Mouse (Mus musculus) forebrain, embryonic 12.5 days (tissue): ENCODE results near the gene Prss38. TPM values are rescaled to one million over a fixed set of nuclear protein-coding genes. Genes with fewer than 3 reads are reported as not detected.
"Not testable (repeated sequence)": the region's sequence is repeated elsewhere in the genome, so short reads cannot be mapped to it uniquely, and the experiment has no call there.

Experiments
- ATAC-seq: fragments of 200-750 bp; cut with Nextera tagmentation; 2 replicates; pipeline ENCODE4 v1.8.0; 2017; ENCODE audit warnings: moderate TSS enrichment; ENCODE audit not compliant: low FRiP score
- H3K27ac ChIP-seq: fragments of 300-500 bp; sonication (generic); 2 replicates; pipeline ENCODE4 v1.5.1; 2016; ENCODE audit warnings: mild to moderate bottlenecking
- H3K27me3 ChIP-seq: fragments of 300-500 bp; sonication (generic); 2 replicates; pipeline ENCODE4 v1.6.1; 2016; ENCODE audit warnings: mild to moderate bottlenecking
- H3K36me3 ChIP-seq: fragments of 300-500 bp; sonication (generic); replicated peaks from 2 replicates; pipeline ENCODE4 v1.6.1; 2016; ENCODE audit warnings: mild to moderate bottlenecking
- H3K4me1 ChIP-seq: fragments of 300-500 bp; sonication (generic); 2 replicates; pipeline ENCODE4 v1.6.1; 2016
- H3K4me2 ChIP-seq: fragments of 300-500 bp; sonication (generic); 2 replicates; pipeline ENCODE4 v1.6.1; 2016; ENCODE audit warnings: mild to moderate bottlenecking, moderate library complexity
- H3K4me3 ChIP-seq: fragments of 300-500 bp; sonication (generic); replicated peaks from 2 replicates; pipeline ENCODE4 v1.5.1; 2016; ENCODE audit warnings: mild to moderate bottlenecking
- H3K9ac ChIP-seq: fragments of 300-500 bp; sonication (generic); 2 replicates; pipeline ENCODE4 v1.6.1; 2016; ENCODE audit warnings: mild to moderate bottlenecking
- H3K9me3 ChIP-seq: fragments of 300-500 bp; sonication (generic); 2 replicates; pipeline ENCODE4 v1.6.1; 2016
- WGBS: fragments of 180-500 bp; shearing (Covaris S2); methylation state at CpG from one replicate; pipeline ENCODE4 v1.1.7; 2016; 5-methylcytosine and 5-hydroxymethylcytosine counted together
- polyA plus RNA-seq: library from polyadenylated mRNA; unstranded; fragments of >200 nt; fragmentation: Nextera tagmentation; extraction: Ambion mirVana; gene quantifications from 2 replicates; pipeline ENCODE4 v1.2.1, GENCODE M21; 2016

Prss38 gene
- polyA plus RNA-seq, 1 experiment from 2014 or later, result not detected

GRCm38 (mm10) chr11:59394451-59394850 lies 19.0 kb upstream of the Prss38 start:
- 90% methylated on average over 5 of the region's 5 CpGs for WGBS
- H3K9me3 ChIP-seq, result 0 out of 2 replicates have a peak, but pooled peaks cover 3% of the 10 kb centered on the region
- no peak overlapping the region for H3K4me2 ChIP-seq
- H3K4me1 ChIP-seq, result peaks cover 16% of the 10 kb centered on the region
- no peak overlapping the region for H3K9ac ChIP-seq
- H3K36me3 ChIP-seq, result no peaks in the 10 kb centered on the region
- no peak overlapping the region for H3K4me3 ChIP-seq
- no peak for ATAC-seq
- H3K27ac ChIP-seq, result 0 out of 2 replicates have a peak overlapping the region, but pooled peaks have one; percentile 1
- H3K27me3 ChIP-seq, result no peaks in the 10 kb centered on the region

GRCm38 (mm10) chr11:59393591-59393990 lies 18.1 kb upstream of the Prss38 start:
- Histone ChIP-seq H3K4me1 (peaks cover 16% of the 10 kb centered on the region), H3K9ac (no peak overlapping the region), H3K27me3 (no peaks in the 10 kb centered on the region), H3K4me2 (no peak overlapping the region), H3K27ac (no peak overlapping the region), H3K36me3 (no peaks in the 10 kb centered on the region), H3K9me3 (0 out of 2 replicates have a peak, but pooled peaks cover 3% of the 10 kb centered on the region), H3K4me3 (no peak overlapping the region)
- ATAC-seq, result no peak
- WGBS, result 40% methylated on average over 9 of the region's 9 CpGs

- Histone ChIP-seq H3K27ac (no peak overlapping the region), H3K36me3 (no peaks in the 10 kb centered on the region), H3K9ac (no peak overlapping the region), H3K4me3 (no peak overlapping the region), H3K4me2 (no peak overlapping the region), H3K4me1 (peaks cover 11% of the 10 kb centered on the region), H3K9me3 (0 out of 2 replicates have a peak, but pooled peaks cover 3% of the 10 kb centered on the region), H3K27me3 (no peaks in the 10 kb centered on the region)
- no peak for ATAC-seq
- WGBS, result 73% methylated on average over 6 of the region's 6 CpGs
Observed at GRCm38 (mm10) chr11:59392300-59392699, 16.8 kb upstream of the Prss38 start.

- Histone ChIP-seq H3K9me3 (0 out of 2 replicates have a peak, but pooled peaks cover 3% of the 10 kb centered on the region), H3K27ac (no peak overlapping the region), H3K9ac (no peak overlapping the region), H3K27me3 (no peaks in the 10 kb centered on the region), H3K4me1 (peaks cover 11% of the 10 kb centered on the region), H3K4me3 (no peak overlapping the region), H3K36me3 (no peaks in the 10 kb centered on the region), H3K4me2 (no peak overlapping the region)
- 63% methylated on average over 9 of the region's 9 CpGs for WGBS
- no peak for ATAC-seq
Observed at GRCm38 (mm10) chr11:59390470-59390869, 15.0 kb upstream of the Prss38 start.

GRCm38 (mm10) chr11:59389617-59390016 lies 14.2 kb upstream of the Prss38 start:
- no peaks in the 10 kb centered on the region for H3K36me3 ChIP-seq
- H3K27ac ChIP-seq, result no peak overlapping the region
- no peak overlapping the region for H3K9ac ChIP-seq
- no peaks in the 10 kb centered on the region for H3K27me3 ChIP-seq
- no peaks in the 10 kb centered on the region for H3K9me3 ChIP-seq
- H3K4me3 ChIP-seq, result no peak overlapping the region
- peaks cover 18% of the 10 kb centered on the region for H3K4me1 ChIP-seq
- no peak for ATAC-seq
- H3K4me2 ChIP-seq, result no peak overlapping the region
- whole genome bisulfite sequencing, result 68% methylated on average over 4 of the region's 4 CpGs

- no peak overlapping the region for H3K4me3 ChIP-seq
- H3K4me1 ChIP-seq, result peaks cover 21% of the 10 kb centered on the region
- H3K27ac ChIP-seq, result no peak overlapping the region
- H3K36me3 ChIP-seq, result no peaks in the 10 kb centered on the region
- no peak overlapping the region for H3K4me2 ChIP-seq
- H3K9ac ChIP-seq, result no peak overlapping the region
- H3K27me3 ChIP-seq, result peaks cover 5% of the 10 kb centered on the region; the same call in 1 of the 2 replicates
- 85% methylated on average over 4 of the region's 4 CpGs for WGBS
- H3K9me3 ChIP-seq, result no peaks in the 10 kb centered on the region
- ATAC-seq, result no peak
Observed at GRCm38 (mm10) chr11:59388806-59389205, 13.3 kb upstream of the Prss38 start.

GRCm38 (mm10) chr11:59387471-59387870 lies 12.0 kb upstream of the Prss38 start:
- 62% methylated on average over 4 of the region's 4 CpGs for WGBS
- H3K27me3 ChIP-seq, result peaks cover 5% of the 10 kb centered on the region; the same call in 1 of the 2 replicates
- no peaks in the 10 kb centered on the region for H3K36me3 ChIP-seq
- H3K9me3 ChIP-seq, result no peaks in the 10 kb centered on the region
- H3K4me2 ChIP-seq, result no peak overlapping the region
- H3K27ac ChIP-seq, result no peak overlapping the region
- H3K4me3 ChIP-seq, result no peak overlapping the region
- no peak for ATAC-seq
- H3K4me1 ChIP-seq, result peaks cover 17% of the 10 kb centered on the region
- no peak overlapping the region for H3K9ac ChIP-seq

- 22% methylated on average over 8 of the region's 8 CpGs for WGBS
Observed at GRCm38 (mm10) chr11:59385123-59385522, 9.7 kb upstream of the Prss38 start.

GRCm38 (mm10) chr11:59384441-59384959 lies 9.0 kb upstream of the Prss38 start:
- WGBS, result 63% methylated on average over 7 of the region's 7 CpGs
- no peak overlapping the region for H3K27ac ChIP-seq
- no peak overlapping the region for H3K9ac ChIP-seq
- no peak overlapping the region for H3K4me3 ChIP-seq
- peaks cover 5% of the 10 kb centered on the region; the same call in 1 of the 2 replicates for H3K27me3 ChIP-seq
- no peak for ATAC-seq
- H3K9me3 ChIP-seq, result no peaks in the 10 kb centered on the region
- no peaks in the 10 kb centered on the region for H3K36me3 ChIP-seq
- peaks cover 12% of the 10 kb centered on the region for H3K4me1 ChIP-seq
- H3K4me2 ChIP-seq, result no peak overlapping the region

More at GRCm38 (mm10) chr11:59385123-59385522, 9.7 kb upstream of the Prss38 start:
- no peaks in the 10 kb centered on the region for H3K9me3 ChIP-seq
- H3K4me2 ChIP-seq, result no peak overlapping the region
- H3K27ac ChIP-seq, result no peak overlapping the region
- H3K36me3 ChIP-seq, result no peaks in the 10 kb centered on the region
- ATAC-seq, result no peak
- peaks cover 12% of the 10 kb centered on the region for H3K4me1 ChIP-seq
- H3K4me3 ChIP-seq, result no peak overlapping the region
- H3K9ac ChIP-seq, result no peak overlapping the region
- H3K27me3 ChIP-seq, result peaks cover 5% of the 10 kb centered on the region; the same call in 1 of the 2 replicates

GRCm38 (mm10) chr11:59379547-59379946 lies 4.1 kb upstream of the Prss38 start:
- Histone ChIP-seq H3K27ac (no peak overlapping the region), H3K27me3 (peaks cover 5% of the 10 kb centered on the region; the same call in 1 of the 2 replicates), H3K4me2 (no peak overlapping the region), H3K9me3 (no peaks in the 10 kb centered on the region), H3K9ac (no peak overlapping the region), H3K4me1 (peaks cover 4% of the 10 kb centered on the region), H3K36me3 (no peaks in the 10 kb centered on the region), H3K4me3 (no peak overlapping the region)
- ATAC-seq, result no peak

- no peaks in the 10 kb centered on the region for H3K4me1 ChIP-seq
- ATAC-seq, result no peak
- H3K36me3 ChIP-seq, result no peaks in the 10 kb centered on the region
- H3K9ac ChIP-seq, result no peak overlapping the region
- no peak overlapping the region for H3K4me3 ChIP-seq
- H3K27ac ChIP-seq, result no peak overlapping the region
- no peak overlapping the region for H3K4me2 ChIP-seq
- no peaks in the 10 kb centered on the region for H3K27me3 ChIP-seq
- no peaks in the 10 kb centered on the region for H3K9me3 ChIP-seq
- WGBS, result 89% methylated on average over 3 of the region's 3 CpGs
Observed at GRCm38 (mm10) chr11:59377999-59378398, 2.5 kb upstream of the Prss38 start.

- no peak overlapping the region for H3K9ac ChIP-seq
- ATAC-seq, result no peak
- no peaks in the 10 kb centered on the region for H3K27me3 ChIP-seq
- peaks cover 13% of the 10 kb centered on the region; the same call in 1 of the 2 replicates for H3K4me1 ChIP-seq
- no peak overlapping the region for H3K4me3 ChIP-seq
- 83% methylated on average over 11 of the region's 11 CpGs for WGBS
- H3K4me2 ChIP-seq, result no peak overlapping the region
- no peak overlapping the region for H3K27ac ChIP-seq
- no peaks in the 10 kb centered on the region for H3K36me3 ChIP-seq
- no peaks in the 10 kb centered on the region for H3K9me3 ChIP-seq
Observed at GRCm38 (mm10) chr11:59369848-59370247, 5.6 kb downstream of the Prss38 start.

GRCm38 (mm10) chr11:59367955-59368354 lies 7.5 kb downstream of the Prss38 start:
- H3K36me3 ChIP-seq, H3K9ac ChIP-seq, H3K4me3 ChIP-seq, H3K27ac ChIP-seq, H3K4me2 ChIP-seq, ATAC-seq, H3K9me3 ChIP-seq, H3K27me3 ChIP-seq: not testable (repeated sequence)
- WGBS, result 81% methylated on average over 4 of the region's 4 CpGs
- H3K4me1 ChIP-seq, result peaks cover 13% of the 10 kb centered on the region; the same call in 1 of the 2 replicates
